Mouse (Mus musculus): ENCODE data around the gene Fyb.

The Fyb gene

GRCm38 (mm10) chr15:6522653-6523167, at the start of gene Fyb:
Gene Fyb, plus strand, starts transcription at chr15:6522853.
- DNase-seq (ENCODE audit: low spot score in 2 of 2): no peak

GRCm38 (mm10) chr15:6483561-6483960, 39.1 kb upstream of the Fyb start:
- no peak for DNase-seq (ENCODE audit: low spot score in 2 of 2)

- DNase-seq (ENCODE audit: low spot score in 2 of 2): no peak
Observed at GRCm38 (mm10) chr15:6492386-6492785, 30.3 kb upstream of the Fyb start.

- DNase-seq (ENCODE audit: low spot score in 2 of 2): no peak
Observed at GRCm38 (mm10) chr15:6498396-6499070, 24.1 kb upstream of the Fyb start.

GRCm38 (mm10) chr15:6500787-6501186, 21.9 kb upstream of the Fyb start:
- DNase-seq (ENCODE audit: low spot score in 2 of 2): no peak

GRCm38 (mm10) chr15:6517525-6517924, 5.1 kb upstream of the Fyb start:
- DNase-seq (ENCODE audit: low spot score in 2 of 2): no peak

- DNase-seq (ENCODE audit: low spot score in 2 of 2): no peak
Observed at GRCm38 (mm10) chr15:6519417-6520255, 3.0 kb upstream of the Fyb start.

GRCm38 (mm10) chr15:6520505-6521155, 2.0 kb upstream of the Fyb start:
- no peak for DNase-seq (ENCODE audit: low spot score in 2 of 2)

- no peak for DNase-seq (ENCODE audit: low spot score in 2 of 2)
Observed at GRCm38 (mm10) chr15:6524801-6525200, 2.1 kb downstream of the Fyb start.

- no peak for DNase-seq (ENCODE audit: low spot score in 2 of 2)
Observed at GRCm38 (mm10) chr15:6525386-6525785, 2.7 kb downstream of the Fyb start.

GRCm38 (mm10) chr15:6533858-6534343, 11.2 kb downstream of the Fyb start:
- no peak for DNase-seq (ENCODE audit: low spot score in 2 of 2)

GRCm38 (mm10) chr15:6534592-6534991, 11.9 kb downstream of the Fyb start:
- no peak for DNase-seq (ENCODE audit: low spot score in 2 of 2)

GRCm38 (mm10) chr15:6539639-6540338, 17.1 kb downstream of the Fyb start:
- DNase-seq (ENCODE audit: low spot score in 2 of 2): no peak

- no peak for DNase-seq (ENCODE audit: low spot score in 2 of 2)
Observed at GRCm38 (mm10) chr15:6548911-6549310, 26.3 kb downstream of the Fyb start.

GRCm38 (mm10) chr15:6551875-6552274, 29.2 kb downstream of the Fyb start:
- no peak for DNase-seq (ENCODE audit: low spot score in 2 of 2)

GRCm38 (mm10) chr15:6554742-6555141, 32.1 kb downstream of the Fyb start:
- no peak for DNase-seq (ENCODE audit: low spot score in 2 of 2)

GRCm38 (mm10) chr15:6555536-6555935, 32.9 kb downstream of the Fyb start:
- DNase-seq (ENCODE audit: low spot score in 2 of 2): no peak

GRCm38 (mm10) chr15:6556272-6556671, 33.6 kb downstream of the Fyb start:
- no peak for DNase-seq (ENCODE audit: low spot score in 2 of 2)

- no peak for DNase-seq (ENCODE audit: low spot score in 2 of 2)
Observed at GRCm38 (mm10) chr15:6556911-6557310, 34.3 kb downstream of the Fyb start.

- no peak for DNase-seq (ENCODE audit: low spot score in 2 of 2)
Observed at GRCm38 (mm10) chr15:6557552-6557951, 34.9 kb downstream of the Fyb start.

- DNase-seq (ENCODE audit: low spot score in 2 of 2): no peak
Observed at GRCm38 (mm10) chr15:6559188-6559587, 36.5 kb downstream of the Fyb start.

GRCm38 (mm10) chr15:6560696-6561095, 38.0 kb downstream of the Fyb start:
- no peak for DNase-seq (ENCODE audit: low spot score in 2 of 2)

All from frontal cortex, postnatal 14 days (tissue).